Mouse (Mus musculus): ENCODE measurements around the gene Sema4f.

Sema4f gene

GRCm38 (mm10) chr6:82916459-82916858 lies 23.1 kb downstream of the Sema4f start:
- in situ Hi-C loops (cut with MboI; ENCODE audit: low sequenced_read_pairs): loop anchor here (5.0 kb wide), 1 partner anchor 51 kb away; no protein-coding TSS in a partner anchor

GRCm38 (mm10) chr6:82915889-82916288 lies 23.7 kb downstream of the Sema4f start:
- in situ Hi-C loops (cut with MboI; ENCODE audit: low sequenced_read_pairs): loop anchor here (5.0 kb wide), 1 partner anchor 51 kb away; no protein-coding TSS in a partner anchor

- in situ Hi-C loops (cut with MboI; ENCODE audit: low sequenced_read_pairs): no loop called here
Measured at GRCm38 (mm10) chr6:82913336-82914247, 26.0 kb downstream of the Sema4f start.

- in situ Hi-C loops (cut with MboI; ENCODE audit: low sequenced_read_pairs): no loop called here
Measured at GRCm38 (mm10) chr6:82911303-82911702, 28.3 kb downstream of the Sema4f start.

- in situ Hi-C loops (cut with MboI; ENCODE audit: low sequenced_read_pairs): no loop called here
Measured at GRCm38 (mm10) chr6:82909136-82909855, 30.3 kb downstream of the Sema4f start.

- in situ Hi-C loops (cut with MboI; ENCODE audit: low sequenced_read_pairs): no loop called here
Measured at GRCm38 (mm10) chr6:82908034-82908433, 31.5 kb downstream of the Sema4f start.

GRCm38 (mm10) chr6:82906985-82907384 lies 32.6 kb downstream of the Sema4f start:
- in situ Hi-C loops (cut with MboI; ENCODE audit: low sequenced_read_pairs): no loop called here

- in situ Hi-C loops (cut with MboI; ENCODE audit: low sequenced_read_pairs): no loop called here
Measured at GRCm38 (mm10) chr6:82902559-82902958, 37.0 kb downstream of the Sema4f start.

- in situ Hi-C loops (cut with MboI; ENCODE audit: low sequenced_read_pairs): no loop called here
Measured at GRCm38 (mm10) chr6:82898745-82899144, 40.8 kb downstream of the Sema4f start.

- in situ Hi-C loops (cut with MboI; ENCODE audit: low sequenced_read_pairs): no loop called here
Measured at GRCm38 (mm10) chr6:82898227-82898626, 41.3 kb downstream of the Sema4f start.

GRCm38 (mm10) chr6:82897311-82897710 lies 42.3 kb downstream of the Sema4f start:
- in situ Hi-C loops (cut with MboI; ENCODE audit: low sequenced_read_pairs): no loop called here

- in situ Hi-C loops (cut with MboI; ENCODE audit: low sequenced_read_pairs): no loop called here
Measured at GRCm38 (mm10) chr6:82893415-82893814, 46.2 kb downstream of the Sema4f start.

- in situ Hi-C loops (cut with MboI; ENCODE audit: low sequenced_read_pairs): no loop called here
Measured at GRCm38 (mm10) chr6:82892540-82892939, 47.0 kb downstream of the Sema4f start.

- in situ Hi-C loops (cut with MboI; ENCODE audit: low sequenced_read_pairs): no loop called here
Measured at GRCm38 (mm10) chr6:82891488-82891887, 48.1 kb downstream of the Sema4f start.

- in situ Hi-C loops (cut with MboI; ENCODE audit: low sequenced_read_pairs): no loop called here
Measured at GRCm38 (mm10) chr6:82886330-82886729, 53.2 kb downstream of the Sema4f start.

GRCm38 (mm10) chr6:82885909-82886308 lies 53.7 kb downstream of the Sema4f start:
- in situ Hi-C loops (cut with MboI; ENCODE audit: low sequenced_read_pairs): no loop called here

GRCm38 (mm10) chr6:82885441-82885840 lies 54.1 kb downstream of the Sema4f start:
- in situ Hi-C loops (cut with MboI; ENCODE audit: low sequenced_read_pairs): no loop called here

GRCm38 (mm10) chr6:82884570-82884969 lies 55.0 kb downstream of the Sema4f start:
- in situ Hi-C loops (cut with MboI; ENCODE audit: low sequenced_read_pairs): no loop called here

- in situ Hi-C loops (cut with MboI; ENCODE audit: low sequenced_read_pairs): no loop called here
Measured at GRCm38 (mm10) chr6:82881485-82882096, 58.0 kb downstream of the Sema4f start.

GRCm38 (mm10) chr6:82880807-82881206 lies 58.8 kb downstream of the Sema4f start:
- in situ Hi-C loops (cut with MboI; ENCODE audit: low sequenced_read_pairs): no loop called here

GRCm38 (mm10) chr6:82879463-82880089 lies 60.0 kb downstream of the Sema4f start:
- in situ Hi-C loops (cut with MboI; ENCODE audit: low sequenced_read_pairs): no loop called here
